Mouse (Mus musculus): ENCODE results near the gene 1700030K09Rik. TPM values are rescaled to one million over a fixed set of nuclear protein-coding genes. Genes with fewer than 3 reads are reported as not detected.

The 1700030K09Rik gene
- total and polyA plus RNA-seq, 3 experiments = 8.4 to 10.3 TPM; not detected in 1

DNA sequence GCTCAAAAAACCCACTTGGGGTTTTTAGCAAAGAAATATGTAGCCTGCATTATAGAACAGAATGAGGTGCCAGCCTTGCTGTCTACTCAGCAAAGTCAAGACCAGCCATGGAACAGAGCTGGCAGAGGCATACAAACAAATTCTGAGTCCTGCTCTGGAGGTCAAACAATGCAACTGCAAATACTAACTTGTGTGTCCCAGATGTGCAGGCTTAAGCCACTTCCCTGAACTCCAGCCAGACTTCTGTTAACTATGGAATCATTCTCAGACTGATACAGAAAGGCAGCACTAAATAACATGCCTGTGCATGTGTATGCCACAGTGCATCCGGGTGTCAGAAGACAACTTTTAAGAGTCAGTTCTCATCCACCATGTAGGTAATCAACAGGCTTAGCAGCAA is 35.8 kb upstream of the 1700030K09Rik start:
- DNase-seq (ENCODE audit: low read depth, low spot score) = no peak
- no peaks in the 10 kb centered on the region for H3K9me3 ChIP-seq (replicated peaks; ENCODE audit: insufficient read depth, low read length)
- H3K4me1 ChIP-seq (ENCODE audit: control insufficient read depth in 1 of 2, insufficient read depth in 2 of 2, low read length in 2 of 2) = no peaks in the 10 kb centered on the region
- no peak for TF ChIP-seq BHLHE40 (IDR thresholded peaks at IDR 0.05; ENCODE audit: borderline replicate concordance, low read depth, low read length)
- no peak for TF ChIP-seq MXI1 (IDR thresholded peaks at IDR 0.05; ENCODE audit: low read depth, low read length)
- TF ChIP-seq ZC3H11A (IDR thresholded peaks at IDR 0.05; ENCODE audit: low read depth, low read length) = no peak
- no peak for TF ChIP-seq USF1 (IDR thresholded peaks at IDR 0.05; ENCODE audit: low read depth, low read length)
- no peak for TF ChIP-seq CTCF (IDR thresholded peaks at IDR 0.05 in 2 of 3, conservative IDR thresholded peaks at IDR 0.05 in 1 of 3; ENCODE audit: control insufficient read depth in 1 of 3, insufficient read depth in 1 of 3, low read depth in 2 of 3, low read length in 3 of 3, poor library complexity in 1 of 3, severe bottlenecking in 1 of 3)
- TF ChIP-seq SIN3A (IDR thresholded peaks at IDR 0.05; ENCODE audit: low read length) = no peak
- no peak for TF ChIP-seq MAFK (IDR thresholded peaks at IDR 0.05; ENCODE audit: borderline replicate concordance, low read depth, low read length)
- TF ChIP-seq MEF2A (IDR thresholded peaks at IDR 0.05; ENCODE audit: extremely low read depth, insufficient replicate concordance, low read depth, low read length, poor library complexity, severe bottlenecking) = no peak
- TF ChIP-seq ZNF384 (IDR thresholded peaks at IDR 0.05; ENCODE audit: low read depth, low read length) = no peak
- no peak for TF ChIP-seq POLR2A (IDR thresholded peaks at IDR 0.05; ENCODE audit: control insufficient read depth in 1 of 2, insufficient read depth in 1 of 2, low read depth in 1 of 2, low read length in 2 of 2, poor library complexity in 1 of 2)
- no peak for TF ChIP-seq UBTF (IDR thresholded peaks at IDR 0.05; ENCODE audit: borderline replicate concordance, insufficient read depth, low read depth, low read length)
- H3K27ac ChIP-seq (ENCODE audit: control insufficient read depth, low read depth, low read length) = no peak overlapping the region
- H3K79me2 ChIP-seq (ENCODE audit: control insufficient read depth, insufficient read depth, low read length, poor library complexity) = peaks cover 58% of the 10 kb centered on the region
- no peaks in the 10 kb centered on the region; a peak in 1 of 4 replicates for H3K36me3 ChIP-seq (ENCODE audit: control insufficient read depth in 1 of 2, insufficient read depth in 2 of 2, low read length in 2 of 2)
- H3K27me3 ChIP-seq (ENCODE audit: control insufficient read depth in 1 of 2, insufficient read depth in 2 of 2, low read length in 2 of 2) = no peaks in the 10 kb centered on the region
- no peak overlapping the region for H3K9ac ChIP-seq (ENCODE audit: control insufficient read depth, low read depth, low read length, poor library complexity, severe bottlenecking)
- H3K4me3 ChIP-seq (ENCODE audit: control insufficient read depth in 1 of 2, insufficient read depth in 1 of 2, low read depth in 2 of 2, low read length in 2 of 2) = no peak overlapping the region

DNA sequence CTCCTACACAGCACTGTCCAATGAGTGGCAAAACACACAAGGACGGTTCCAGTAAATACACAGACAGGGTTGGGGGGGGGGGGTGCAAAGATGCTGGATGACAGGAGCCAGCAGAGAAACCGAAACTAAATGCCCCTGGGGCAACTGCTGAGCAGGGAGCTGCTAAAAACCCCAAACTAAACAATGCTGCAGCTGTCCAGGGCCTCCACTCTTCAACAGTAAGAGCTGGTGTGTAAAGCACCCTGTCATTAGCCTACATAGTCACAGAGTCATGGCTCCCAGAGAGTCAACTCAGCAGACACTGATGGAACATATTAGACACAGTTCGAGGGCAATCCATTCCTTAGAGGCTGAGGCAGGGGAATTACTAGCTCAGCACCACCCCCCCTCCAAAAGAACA is 34.2 kb upstream of the 1700030K09Rik start:
- H3K4me1 ChIP-seq (ENCODE audit: control insufficient read depth in 1 of 2, insufficient read depth in 2 of 2, low read length in 2 of 2) = peaks cover 0 to 12% of the 10 kb centered on the region in 2 experiments; a peak in 3 of 4 replicates
- H3K79me2 ChIP-seq (ENCODE audit: control insufficient read depth, insufficient read depth, low read length, poor library complexity) = peaks cover 65% of the 10 kb centered on the region
- H3K4me3 ChIP-seq (ENCODE audit: control insufficient read depth in 1 of 2, insufficient read depth in 1 of 2, low read depth in 2 of 2, low read length in 2 of 2) = no peak overlapping the region
- DNase-seq (ENCODE audit: low read depth, low spot score) = no peak
- no peaks in the 10 kb centered on the region for H3K27me3 ChIP-seq (ENCODE audit: control insufficient read depth in 1 of 2, insufficient read depth in 2 of 2, low read length in 2 of 2)
- no peak overlapping the region for H3K27ac ChIP-seq (ENCODE audit: control insufficient read depth, low read depth, low read length)
- TF ChIP-seq EP300 (IDR thresholded peaks at IDR 0.05; ENCODE audit: low read depth in 1 of 2, low read length in 2 of 2) (no peak), USF1 (IDR thresholded peaks at IDR 0.05; ENCODE audit: low read depth, low read length) (no peak), CTCF (IDR thresholded peaks at IDR 0.05 in 2 of 3, conservative IDR thresholded peaks at IDR 0.05 in 1 of 3; ENCODE audit: control insufficient read depth in 1 of 3, insufficient read depth in 1 of 3, low read depth in 2 of 3, low read length in 3 of 3, poor library complexity in 1 of 3, severe bottlenecking in 1 of 3) (no peak), ELF1 (IDR thresholded peaks at IDR 0.05; ENCODE audit: low read depth, low read length) (no peak), ZKSCAN1 (IDR thresholded peaks at IDR 0.05; ENCODE audit: low read depth, low read length) (no peak), MYB (IDR thresholded peaks at IDR 0.05; ENCODE audit: low read depth, low read length) (no peak)
- peaks cover 0 to 10% of the 10 kb centered on the region in 2 experiments; a peak in 3 of 4 replicates for H3K36me3 ChIP-seq (ENCODE audit: control insufficient read depth in 1 of 2, insufficient read depth in 2 of 2, low read length in 2 of 2)
- H3K9ac ChIP-seq (ENCODE audit: control insufficient read depth, low read depth, low read length, poor library complexity, severe bottlenecking) = no peak overlapping the region
- no peaks in the 10 kb centered on the region for H3K9me3 ChIP-seq (replicated peaks; ENCODE audit: insufficient read depth, low read length)

Measured in MEL (cell line).